Mouse (Mus musculus): ENCODE results near the gene Cyp4f18. TPM values are rescaled to one million over a fixed set of nuclear protein-coding genes. Genes with fewer than 3 reads are reported as not detected.

Gene Cyp4f18
- total RNA-seq, 1 experiment: 0.18 TPM

DNA sequence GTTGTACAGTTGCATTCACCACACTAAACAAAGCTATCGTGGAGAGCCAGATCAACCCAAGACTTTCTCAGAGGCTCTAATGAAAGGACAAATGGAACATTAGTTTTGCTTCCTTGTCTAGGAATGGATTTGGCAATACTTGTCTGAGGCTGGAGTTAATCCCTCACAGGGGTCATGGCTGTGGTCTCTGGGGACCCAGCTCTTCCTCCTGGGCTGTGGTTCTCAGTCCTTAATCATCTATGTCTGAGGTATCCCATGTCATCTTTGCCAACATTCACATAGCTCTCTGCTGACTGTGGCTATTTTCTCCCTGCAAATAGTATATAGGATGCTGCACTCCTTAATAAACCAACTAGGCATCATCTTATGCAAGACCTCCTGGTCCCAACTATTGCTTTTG lies 67.7 kb downstream of the Cyp4f18 start:
- Histone ChIP-seq H3K4me3 (ENCODE audit: insufficient read depth in 1 of 2, low read depth in 1 of 2, low read length in 2 of 2, poor library complexity in 1 of 2, severe bottlenecking in 1 of 2) (no peak overlapping the region), H3K36me3 (ENCODE audit: control insufficient read depth, insufficient read depth, low read length, poor library complexity, severe bottlenecking) (no peaks in the 10 kb centered on the region), H3K4me1 (ENCODE audit: control insufficient read depth in 2 of 2, insufficient read depth in 2 of 2, low read length in 2 of 2, poor library complexity in 1 of 2) (no peaks in the 10 kb centered on the region), H3K9ac (ENCODE audit: insufficient read depth, low read depth, low read length, poor library complexity, severe bottlenecking) (no peak overlapping the region), H3K9me3 (ENCODE audit: control insufficient read depth, insufficient read depth, low read depth, low read length) (no peaks in the 10 kb centered on the region), H3K27ac (ENCODE audit: insufficient read depth, low read depth, low read length, poor library complexity, severe bottlenecking) (no peak overlapping the region)
- in situ Hi-C loops (cut with MboI; ENCODE audit: low sequenced_read_pairs in 2 of 2, unreplicated experiment in 2 of 2): no loop called here
- no peak for DNase-seq (ENCODE audit: low read depth, low spot score)
- TF ChIP-seq ZNF384 (IDR thresholded peaks at IDR 0.05; ENCODE audit: low read depth, low read length): no peak
- no peak for TF ChIP-seq HCFC1 (IDR thresholded peaks at IDR 0.05; ENCODE audit: borderline replicate concordance, insufficient read depth, low read length)
- TF ChIP-seq MAFK (IDR thresholded peaks at IDR 0.05; ENCODE audit: insufficient read depth, low read depth, low read length): no peak
- no peak for TF ChIP-seq ZC3H11A (IDR thresholded peaks at IDR 0.05; ENCODE audit: borderline replicate concordance, low read depth, low read length)
- no peak for TF ChIP-seq CHD2 (IDR thresholded peaks at IDR 0.05; ENCODE audit: low read depth, low read length)

GRCm38 (mm10) chr8:71940293-71941208 lies 68.9 kb downstream of the Cyp4f18 start:
- Histone ChIP-seq H3K36me3 (ENCODE audit: control insufficient read depth, insufficient read depth, low read length, poor library complexity, severe bottlenecking) (no peaks in the 10 kb centered on the region), H3K9ac (ENCODE audit: insufficient read depth, low read depth, low read length, poor library complexity, severe bottlenecking) (no peak overlapping the region), H3K4me3 (ENCODE audit: insufficient read depth in 1 of 2, low read depth in 1 of 2, low read length in 2 of 2, poor library complexity in 1 of 2, severe bottlenecking in 1 of 2) (no peak overlapping the region), H3K27ac (ENCODE audit: insufficient read depth, low read depth, low read length, poor library complexity, severe bottlenecking) (no peak overlapping the region), H3K4me1 (ENCODE audit: control insufficient read depth in 2 of 2, insufficient read depth in 2 of 2, low read length in 2 of 2, poor library complexity in 1 of 2) (no peaks in the 10 kb centered on the region), H3K9me3 (ENCODE audit: control insufficient read depth, insufficient read depth, low read depth, low read length) (peaks cover 2% of the 10 kb centered on the region; the same call in 1 of the 2 replicates)
- DNase-seq (ENCODE audit: low read depth, low spot score): no peak
- in situ Hi-C loops (cut with MboI; ENCODE audit: low sequenced_read_pairs in 2 of 2, unreplicated experiment in 2 of 2): no loop called here
- no peak for TF ChIP-seq ZC3H11A (IDR thresholded peaks at IDR 0.05; ENCODE audit: borderline replicate concordance, low read depth, low read length)

Other genes with a start within 250 kb of the Cyp4f18 start
- 3.2 and 3.9 TPM in 2 replicates for gene Zfp709, start 127.6 kb downstream of the Cyp4f18 start, total RNA-seq (2012; rRNA removed)
- 6.7 and 7.1 TPM in 2 replicates for gene Zfp882, start 101.0 kb downstream of the Cyp4f18 start, total RNA-seq (2012; rRNA removed)
- 15.1 and 16.0 TPM in 2 replicates for gene Zfp617, start 101.0 kb downstream of the Cyp4f18 start, total RNA-seq (2012; rRNA removed)
- gene Zfp961, start 58.6 kb downstream of the Cyp4f18 start, total RNA-seq (2012; rRNA removed): 50.8 and 79.0 TPM in 2 replicates
- gene Olfr372, start 31.6 kb upstream of the Cyp4f18 start, total RNA-seq (2012; rRNA removed): not detected in 2 replicates
- 0.13 TPM in 1 of 2 replicates, not detected in the other for gene Olfr373, start 73.6 kb upstream of the Cyp4f18 start, total RNA-seq (2012; rRNA removed)
- 0.48 and 0.54 TPM in 2 replicates for gene Olfr374, start 97.4 kb upstream of the Cyp4f18 start, total RNA-seq (2012; rRNA removed)
- 72.9 and 146 TPM in 2 replicates for gene Tpm4, start 125.3 kb upstream of the Cyp4f18 start, total RNA-seq (2012; rRNA removed)
- 54.0 and 73.2 TPM in 2 replicates for gene Rab8a, start 151.6 kb upstream of the Cyp4f18 start, total RNA-seq (2012; rRNA removed)
- gene Hsh2d, start 180.0 kb upstream of the Cyp4f18 start, total RNA-seq (2012; rRNA removed): 0.42 and 0.45 TPM in 2 replicates
- 0.31 and 0.37 TPM in 2 replicates for gene Cib3, start 203.2 kb upstream of the Cyp4f18 start, total RNA-seq (2012; rRNA removed)
- gene Gm11034, start 204.0 kb upstream of the Cyp4f18 start, total RNA-seq (2012; rRNA removed): not detected in 2 replicates
- gene Fam32a, start 210.1 kb upstream of the Cyp4f18 start, total RNA-seq (2012; rRNA removed): 28.2 and 41.6 TPM in 2 replicates
- gene Ap1m1, start 230.4 kb upstream of the Cyp4f18 start, total RNA-seq (2012; rRNA removed): 15.9 and 21.2 TPM in 2 replicates